Mouse (Mus musculus): ENCODE data around the gene Tmem132d.

- TF ChIP-seq CTCF (IDR thresholded peaks at IDR 0.05; ENCODE audit: low read depth) (no peak), EP300 (IDR thresholded peaks at IDR 0.05; ENCODE audit: low read depth) (no peak)
These were observed 240.3 kb downstream of the Tmem132d start for GRCm38 (mm10) chr5:128192485-128193055.
